Mouse (Mus musculus): ENCODE measurements around the gene Pigb. TPM values are rescaled to one million over a fixed set of nuclear protein-coding genes. Genes with fewer than 3 reads are reported as not detected.

Pigb gene
- polyA plus RNA-seq (2017; shearing (Covaris generic)) = 12.4 TPM

GRCm38 (mm10) chr9:73040080-73040479 lies at the start of gene Pigb:
Pigb (minus strand) TSS chr9:73040378.

GRCm38 (mm10) chr9:73044146-73045079 lies 4.2 kb upstream of the Pigb start, which contains the start of gene Rab27a:
Rab27a (plus strand) TSS chr9:73044854.

GRCm38 (mm10) chr9:72985250-72986220 lies 54.6 kb downstream of the Pigb start, which contains the start of the genes Ccpg1os and Ccpg1:
Ccpg1os (minus strand) TSS chr9:72985382.
Ccpg1 (plus strand) TSS chr9:72985429.

GRCm38 (mm10) chr9:72958521-72959450 lies 81.4 kb downstream of the Pigb start, which contains the start of the genes Dyx1c1 and Gm44503:
Dyx1c1 (plus strand) TSS chr9:72958785.
Gm44503 (plus strand) TSS chr9:72958852.

Other genes with a start within 250 kb of the Pigb start
- gene Prtg, start 233.5 kb downstream of the Pigb start, polyA plus RNA-seq (2017; shearing (Covaris generic)) = 0.23 TPM
- gene Pygo1, start 114.7 kb downstream of the Pigb start, polyA plus RNA-seq (2017; shearing (Covaris generic)) = 0.10 TPM
- 1.1 TPM for gene Dyx1c1, start 81.6 kb downstream of the Pigb start, polyA plus RNA-seq (2017; shearing (Covaris generic))
- not detected for gene Gm44503, start 81.5 kb downstream of the Pigb start, polyA plus RNA-seq (2017; shearing (Covaris generic))
- gene Ccpg1os, start 55.0 kb downstream of the Pigb start, polyA plus RNA-seq (2017; shearing (Covaris generic)) = 1.7 TPM
- gene Ccpg1, start 54.9 kb downstream of the Pigb start, polyA plus RNA-seq (2017; shearing (Covaris generic)) = 116 TPM
- gene Rab27a, start 4.5 kb upstream of the Pigb start, polyA plus RNA-seq (2017; shearing (Covaris generic)) = 45.8 TPM
- not detected for gene Khdc3, start 61.5 kb upstream of the Pigb start, polyA plus RNA-seq (2017; shearing (Covaris generic))
- gene Gm20509, start 62.1 kb upstream of the Pigb start, polyA plus RNA-seq (2017; shearing (Covaris generic)) = not detected
- gene Rsl24d1, start 73.0 kb upstream of the Pigb start, polyA plus RNA-seq (2017; shearing (Covaris generic)) = 50.2 TPM

Measured in effector memory CD4-positive, alpha-beta T cell, adult 7 months (primary cell).